Mouse (Mus musculus) embryo, embryonic 9.5 days (tissue): ENCODE measurements around the gene Tuba1c.
A peak's percentile ranks its signal among the peaks of the same experiment; 100 is the strongest.

Experiments
- DNase-seq: peaks from one replicate; pipeline ENCODE4 v3.0.0-alpha.2; 2017; ENCODE audit errors: extremely low spot score

The Tuba1c gene

GRCm38 (mm10) chr15:98996840-98997239 is 32.9 kb upstream of the Tuba1c start:
- DNase-seq, result no peak

- no peak for DNase-seq
Observed at GRCm38 (mm10) chr15:98997938-98998774, 31.5 kb upstream of the Tuba1c start.

- DNase-seq, result no peak
Observed at GRCm38 (mm10) chr15:98998775-98999157, 30.9 kb upstream of the Tuba1c start.

- peak; percentile 66 for DNase-seq
Observed at GRCm38 (mm10) chr15:99000535-99001283, 29.0 kb upstream of the Tuba1c start.

GRCm38 (mm10) chr15:99001451-99001931 is 28.2 kb upstream of the Tuba1c start:
- peak; percentile 46 for DNase-seq

- DNase-seq, result no peak
Observed at GRCm38 (mm10) chr15:99003600-99003999, 26.1 kb upstream of the Tuba1c start.

GRCm38 (mm10) chr15:99008801-99009241 is 20.9 kb upstream of the Tuba1c start:
- no peak for DNase-seq

- no peak for DNase-seq
Observed at GRCm38 (mm10) chr15:99010896-99011295, 18.8 kb upstream of the Tuba1c start.

- DNase-seq, result no peak
Observed at GRCm38 (mm10) chr15:99011946-99012345, 17.7 kb upstream of the Tuba1c start.

- no peak for DNase-seq
Observed at GRCm38 (mm10) chr15:99014496-99015030, 15.1 kb upstream of the Tuba1c start.

GRCm38 (mm10) chr15:99017355-99017761 is 12.3 kb upstream of the Tuba1c start:
- no peak for DNase-seq

GRCm38 (mm10) chr15:99017986-99018385 is 11.7 kb upstream of the Tuba1c start:
- DNase-seq, result no peak

- DNase-seq, result no peak
Observed at GRCm38 (mm10) chr15:99018630-99019029, 11.1 kb upstream of the Tuba1c start.

GRCm38 (mm10) chr15:99019436-99019835 is 10.3 kb upstream of the Tuba1c start:
- no peak for DNase-seq

GRCm38 (mm10) chr15:99020171-99020570 is 9.5 kb upstream of the Tuba1c start:
- DNase-seq, result no peak

- DNase-seq, result no peak
Observed at GRCm38 (mm10) chr15:99021255-99021654, 8.4 kb upstream of the Tuba1c start.

- peak; percentile 82 for DNase-seq
Observed at GRCm38 (mm10) chr15:99024668-99025314, 4.9 kb upstream of the Tuba1c start.

- DNase-seq, result no peak
Observed at GRCm38 (mm10) chr15:99025414-99025813, 4.3 kb upstream of the Tuba1c start.

- DNase-seq, result no peak
Observed at GRCm38 (mm10) chr15:99026259-99026658, 3.4 kb upstream of the Tuba1c start.

GRCm38 (mm10) chr15:99027116-99027515 is 2.6 kb upstream of the Tuba1c start:
- no peak for DNase-seq

- DNase-seq, result peak; percentile 48
Observed at GRCm38 (mm10) chr15:99028874-99029458, 725 bp upstream of the Tuba1c start.
